8 mouse cellular contexts compared by ENCODE assay signal in the genomic region with DNA sequence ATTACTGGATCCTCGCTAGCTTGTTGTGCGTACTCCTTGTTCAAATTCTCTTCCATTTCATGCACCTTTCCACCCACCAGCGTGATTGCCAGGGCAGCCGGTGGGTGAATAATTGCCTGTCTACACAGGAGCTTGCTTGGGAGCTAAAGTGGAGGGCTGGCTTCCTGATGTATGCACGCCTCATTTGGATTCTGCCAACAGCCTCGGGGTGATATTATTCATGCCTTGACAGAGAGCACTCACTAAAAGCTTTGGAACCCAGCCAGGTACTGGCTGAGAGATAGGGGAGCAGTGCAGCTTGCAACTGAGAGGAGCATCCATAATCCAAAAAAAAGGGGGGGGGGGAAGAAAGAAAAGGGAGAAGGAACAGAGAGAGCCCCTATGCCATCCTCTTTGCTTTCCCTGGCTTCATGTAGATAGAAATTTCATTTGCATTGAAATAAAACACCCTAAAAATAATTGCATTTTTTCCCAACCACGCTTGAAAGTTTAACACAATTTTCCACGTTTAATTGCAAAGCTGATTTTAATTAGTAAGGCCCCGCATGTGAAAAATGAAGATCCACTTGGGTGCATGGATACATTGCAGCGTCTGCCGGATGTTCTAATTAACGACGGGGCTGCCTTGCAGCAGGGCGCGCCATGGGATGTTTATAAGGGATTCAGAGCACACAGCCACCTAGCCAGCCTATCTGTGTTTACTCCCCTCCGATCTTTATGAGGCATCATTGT.
DNase-seq lines count a peak whose midpoint lies in the region; ATAC-seq lines count a peak whose summit lies in the region.

No protein-coding gene starts in this region.

- no peak for ATAC-seq in megakaryocyte-erythroid progenitor cell, adult 5-6 weeks (replicated peaks; ENCODE audit: low FRiP score, low TSS enrichment, poor library complexity, severe bottlenecking)
- ATAC-seq in kidney, embryonic 15.5 days (replicated peaks; ENCODE audit: low FRiP score): no peak; the same call in 1 of the 2 replicates

- H3K4me1 ChIP-seq in kidney, embryonic 15.5 days: 0 out of 2 replicates have a peak, but pooled peaks cover 5% of the 10 kb centered on the region

- peak; percentile 6 for DNase-seq in kidney, postnatal 14 days
- DNase-seq in kidney, adult 9 months: no peak
- peak; percentile 45 to 69 for DNase-seq in cerebellum, postnatal 25 days
- peak; percentile 53 to 61 for DNase-seq in heart, postnatal 10 days
- peak; percentile 77 to 84 for DNase-seq in left cerebral cortex, postnatal 10 days (ENCODE audit: extremely low spot score in 1 of 2, low spot score in 2 of 2)
- DNase-seq in right cerebral cortex, adult 18-20 months: peak; percentile 86

- H3K4me3 ChIP-seq in kidney, embryonic 15.5 days (replicated peaks): no peak overlapping the region

- no peak overlapping the region for H3K4me2 ChIP-seq in kidney, embryonic 15.5 days

- no peaks in the 10 kb centered on the region for H3K9me3 ChIP-seq in kidney, embryonic 15.5 days (replicated peaks)

- intact Hi-C loops in heart, postnatal 10 days (cut with DNase I): no loop called here
- intact Hi-C loops in left cerebral cortex, postnatal 10 days (cut with DNase I): no loop called here

- H3K27me3 ChIP-seq in kidney, embryonic 15.5 days: peaks cover 5% of the 10 kb centered on the region

- H3K9ac ChIP-seq in kidney, embryonic 15.5 days: no peak overlapping the region

- H3K36me3 ChIP-seq in kidney, embryonic 15.5 days: no peaks in the 10 kb centered on the region

- WGBS in kidney, embryonic 15.5 days: 25% methylated on average over 16 of the region's 16 CpGs

- H3K27ac ChIP-seq in kidney, embryonic 15.5 days: no peak overlapping the region
